In the genomic region with DNA sequence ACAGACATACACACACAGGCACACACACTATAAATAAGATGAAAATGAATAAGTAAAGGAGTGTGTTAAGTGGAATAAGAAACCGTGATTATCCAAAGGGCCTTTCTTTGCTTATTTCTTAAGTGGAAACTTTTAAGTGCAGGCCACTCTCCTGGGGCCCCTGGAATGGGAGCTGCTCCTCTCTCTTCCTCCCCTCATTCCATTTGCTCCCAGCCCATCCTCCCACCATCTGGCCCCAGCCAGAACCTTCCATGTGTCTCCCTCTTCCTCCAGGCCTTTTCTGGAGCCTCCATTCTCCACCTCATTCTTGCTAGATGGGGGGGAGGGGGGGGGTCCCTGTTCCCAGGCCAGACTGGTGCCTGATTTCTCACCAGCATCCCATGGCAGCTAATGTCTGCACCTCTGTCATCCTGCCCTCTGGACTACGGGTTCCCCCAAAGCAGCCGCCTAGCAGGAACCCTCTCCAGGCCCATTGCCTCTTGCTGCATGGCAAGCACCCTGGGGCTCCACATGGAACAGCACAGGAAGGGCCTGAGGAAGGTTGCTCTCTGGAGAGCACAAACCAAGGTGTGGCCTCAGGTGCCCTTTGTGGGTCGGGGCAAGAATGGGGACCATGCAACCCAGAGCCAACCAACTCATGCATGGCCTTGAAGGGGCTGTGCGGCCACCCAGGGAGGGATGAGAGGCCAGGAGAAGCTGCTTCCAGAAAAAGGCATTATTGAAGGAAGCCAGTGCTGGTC, we compare ENCODE assay signal across 23 mouse cellular contexts. TPM values are rescaled to one million over a fixed set of nuclear protein-coding genes. Genes with fewer than 3 reads are reported as not detected.
DNase-seq lines count a peak whose midpoint lies in the region; TF ChIP-seq lines count a peak whose summit lies in the region.
"Had no signal": no experiment of that assay in that cellular context is flagged by ENCODE, and none has a peak within 500 bp of the region (broad histone marks: within the 10 kb centered on the region; RNA-seq: fewer than 3 reads in every experiment).

No protein-coding gene starts in this region.

- TF ChIP-seq CTCF in left cerebral cortex, adult 2 months (IDR thresholded peaks at IDR 0.05) = no peak

- intact Hi-C loops in left cerebral cortex, adult 2 months (cut with DNase I) = no loop called here
- intact Hi-C loops in left cerebral cortex, postnatal 10 days (cut with DNase I) = no loop called here

- H3K27ac ChIP-seq in left cerebral cortex, adult 2 months = peak overlapping the region; percentile 40; the same call in 1 of the 2 replicates
- H3K27ac ChIP-seq: embryonic facial prominence, embryonic 15.5 days; heart, embryonic 15.5 days; hindbrain, embryonic 10.5 days; hindbrain, embryonic 13.5 days; intestine, embryonic 15.5 days had no signal

- peak; percentile 49 to 63 for DNase-seq in cerebellum, adult 18-20 months
- DNase-seq in cerebellum, adult 11 months = no peak
- peak; percentile 67 for DNase-seq in cerebellum, adult 9-11 months
- DNase-seq in cerebellum, postnatal 4 days (ENCODE audit: low spot score in 2 of 2) = no peak
- DNase-seq in left cerebral cortex, adult 2 months (ENCODE audit: extremely low spot score in 1 of 2, low spot score in 2 of 2) = no peak
- DNase-seq in left cerebral cortex, postnatal 10 days (ENCODE audit: extremely low spot score in 1 of 2, low spot score in 2 of 2) = no peak
- DNase-seq in embryo, embryonic 10.5 days (ENCODE audit: low spot score) = no peak
- DNase-seq: adrenal gland, adult 8-10 months; adrenal gland, postnatal 25 days; embryo, embryonic 11 days; forebrain, postnatal 0 days; gastrocnemius, postnatal 25 days; heart, adult 18-20 months; heart, postnatal 10 days; heart, postnatal 36 days; kidney, adult 11 months had no signal

- H3K4me3 ChIP-seq in left cerebral cortex, adult 2 months = no peak overlapping the region
- H3K4me3 ChIP-seq: embryonic facial prominence, embryonic 15.5 days; heart, embryonic 12.5 days; heart, embryonic 15.5 days; hindbrain, embryonic 10.5 days; hindbrain, embryonic 13.5 days; intestine, embryonic 15.5 days had no signal

RNA-seq across cellular contexts. Expression of gene Pitpnm3, which starts 8.0 kb away (rescaled TPM):
- 10 to 100 TPM; 88.9 to 92.4 TPM for total RNA-seq in left cerebral cortex, adult 2 months (2021)
- total RNA-seq in left cerebral cortex, postnatal 10 days (2021) = 10 to 100 TPM; 44.4 to 46.3 TPM
- total RNA-seq: common myeloid progenitor, adult 5-6 weeks had no signal

Comparison
In these comparisons a context has a peak if more than half of its experiments do, and no peak if none do; other contexts are left out.
1. DNase-seq: peak in cerebellum, adult 18-20 months (2 of 2) and cerebellum, adult 9-11 months (single experiment); none in cerebellum, adult 11 months (single experiment), cerebellum, postnatal 4 days (0 of 2), left cerebral cortex, adult 2 months (0 of 2), left cerebral cortex, postnatal 10 days (0 of 2) and embryo, embryonic 10.5 days (single experiment).